In the genomic region with DNA sequence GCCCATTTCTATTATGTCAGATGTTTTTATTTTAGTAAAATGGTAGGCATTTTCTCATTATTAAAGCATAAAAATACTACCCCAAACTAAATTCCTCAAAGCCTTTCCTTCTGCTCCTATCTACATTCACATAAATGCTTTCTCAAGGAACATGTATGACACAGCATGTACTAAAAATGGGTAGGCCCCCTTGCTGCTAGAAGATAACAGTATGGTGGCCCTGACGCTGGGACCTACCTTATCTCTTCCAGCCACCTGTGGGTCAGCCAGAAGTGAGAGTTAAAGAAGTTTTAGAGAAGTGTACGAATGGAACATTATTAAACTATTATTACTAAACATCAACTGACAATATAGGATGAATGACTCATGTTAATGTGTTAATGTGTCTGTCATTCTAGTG, we compare ENCODE assay signal across 20 mouse cellular contexts. TPM values are rescaled to one million over a fixed set of nuclear protein-coding genes. Genes with fewer than 3 reads are reported as not detected.
DNase-seq lines count a peak whose midpoint lies in the region; ATAC-seq lines count a peak whose summit lies in the region.
"Had no signal": no experiment of that assay in that cellular context is flagged by ENCODE, and none has a peak within 500 bp of the region (broad histone marks: within the 10 kb centered on the region; RNA-seq: fewer than 3 reads in every experiment).

No protein-coding gene starts in this region.

- H3K4me3 ChIP-seq in liver, embryonic 15.5 days (replicated peaks): no peak overlapping the region
- H3K4me3 ChIP-seq: forebrain, embryonic 13.5 days; limb, embryonic 10.5 days; lung, embryonic 15.5 days; midbrain, embryonic 15.5 days had no signal

- 8% methylated on average over 2 of the region's 2 CpGs for WGBS in liver, embryonic 15.5 days (ENCODE audit: insufficient replicate concordance)

- peaks cover 84% of the 10 kb centered on the region for H3K4me1 ChIP-seq in liver, embryonic 15.5 days (replicated peaks)
- H3K4me1 ChIP-seq: forebrain, embryonic 13.5 days; limb, embryonic 10.5 days; midbrain, embryonic 15.5 days had no signal

- no peak overlapping the region for H3K9ac ChIP-seq in liver, embryonic 15.5 days
- H3K9ac ChIP-seq: forebrain, embryonic 13.5 days; hindbrain, embryonic 14.5 days; lung, embryonic 15.5 days; midbrain, embryonic 15.5 days had no signal

- peak; percentile 89 for ATAC-seq in erythroblast, adult 5-6 weeks (replicated peaks; ENCODE audit: low FRiP score, poor library complexity, severe bottlenecking)
- ATAC-seq in liver, embryonic 15.5 days (ENCODE audit: insufficient read depth): peak; percentile 88
- ATAC-seq: forebrain, embryonic 13.5 days; midbrain, embryonic 15.5 days had no signal

- H3K9me3 ChIP-seq in liver, embryonic 15.5 days (replicated peaks): no peaks in the 10 kb centered on the region
- H3K9me3 ChIP-seq: forebrain, embryonic 13.5 days; limb, embryonic 10.5 days; lung, embryonic 15.5 days; midbrain, embryonic 15.5 days had no signal

- H3K36me3 ChIP-seq in liver, embryonic 15.5 days (replicated peaks): peaks cover 30% of the 10 kb centered on the region

- no peaks in the 10 kb centered on the region for H3K27me3 ChIP-seq in liver, embryonic 15.5 days
- H3K27me3 ChIP-seq: lung, embryonic 15.5 days; midbrain, embryonic 15.5 days had no signal

- peak overlapping the region; percentile 51; the same call in 1 of the 2 replicates for H3K4me2 ChIP-seq in liver, embryonic 15.5 days
- H3K4me2 ChIP-seq: forebrain, embryonic 13.5 days; hindbrain, embryonic 14.5 days; lung, embryonic 15.5 days; midbrain, embryonic 15.5 days had no signal

- peak; percentile 43 for DNase-seq in spleen, adult 12 weeks (ENCODE audit: low spot score)
- no peak for DNase-seq in spleen, adult 18-20 months
- DNase-seq in ovary, postnatal 10 days (ENCODE audit: low spot score): no peak
- no peak for DNase-seq in right cerebral cortex, postnatal 36 days (ENCODE audit: low spot score in 2 of 2)
- DNase-seq in urinary bladder, adult 2 months (ENCODE audit: low spot score): no peak
- DNase-seq: cerebellum, postnatal 10 days; kidney, adult 18-20 months; kidney, postnatal 4 days; thymus, adult 18-20 months had no signal

- peak overlapping the region; percentile 96 for H3K27ac ChIP-seq in liver, embryonic 15.5 days (replicated peaks)
- H3K27ac ChIP-seq: forebrain, embryonic 13.5 days; hindbrain, embryonic 14.5 days; limb, embryonic 10.5 days; lung, embryonic 15.5 days; midbrain, embryonic 15.5 days had no signal

RNA-seq across cellular contexts. Expression of a gene that starts 8.1 kb away (rescaled TPM):
- 491 and 663 TPM in 2 replicates for total RNA-seq in erythroblast, adult 5-6 weeks (2015; ENCODE audit: low replicate concordance)
- 744 and 752 TPM in 2 replicates for total RNA-seq in erythroblast, adult 5-6 weeks (2017; ENCODE audit: low replicate concordance)
- polyA plus RNA-seq in liver, embryonic 15.5 days (2015; fragmentation: Nextera tagmentation; extraction: Ambion mirVana): 15.3 and 17.7 TPM in 2 replicates
- 31.6 and 44.1 TPM in 2 replicates for polyA plus RNA-seq in urinary bladder, adult 2 months (2012; rRNA removed)

RNA-seq across cellular contexts. Expression of a gene that starts 9.7 kb away (rescaled TPM):
- total RNA-seq in erythroblast, adult 5-6 weeks (2015; ENCODE audit: low replicate concordance): 22.5 and 24.5 TPM in 2 replicates
- total RNA-seq in erythroblast, adult 5-6 weeks (2017; ENCODE audit: low replicate concordance): 14.1 and 19.1 TPM in 2 replicates
- polyA plus RNA-seq in liver, embryonic 15.5 days (2015; fragmentation: Nextera tagmentation; extraction: Ambion mirVana): 29.7 and 31.9 TPM in 2 replicates
- polyA plus RNA-seq in urinary bladder, adult 2 months (2012; rRNA removed): 7.5 and 8.1 TPM in 2 replicates

RNA-seq across cellular contexts. Expression of a gene that starts 9.8 kb away (rescaled TPM):
- total RNA-seq in erythroblast, adult 5-6 weeks (2015; ENCODE audit: low replicate concordance): 56.9 and 81.1 TPM in 2 replicates
- total RNA-seq in erythroblast, adult 5-6 weeks (2017; ENCODE audit: low replicate concordance): 82.4 and 103 TPM in 2 replicates
- 13.0 and 15.4 TPM in 2 replicates for polyA plus RNA-seq in liver, embryonic 15.5 days (2015; fragmentation: Nextera tagmentation; extraction: Ambion mirVana)
- 20.5 and 22.3 TPM in 2 replicates for polyA plus RNA-seq in urinary bladder, adult 2 months (2012; rRNA removed)

RNA-seq across cellular contexts. Expression of a gene that starts 9.9 kb away (rescaled TPM):
- total RNA-seq in erythroblast, adult 5-6 weeks (2015; ENCODE audit: low replicate concordance): 11.5 and 30.2 TPM in 2 replicates
- 4.9 and 28.2 TPM in 2 replicates for total RNA-seq in erythroblast, adult 5-6 weeks (2017; ENCODE audit: low replicate concordance)
- 1.1 and 1.2 TPM in 2 replicates for polyA plus RNA-seq in liver, embryonic 15.5 days (2015; fragmentation: Nextera tagmentation; extraction: Ambion mirVana)
- 0.06 and 0.34 TPM in 2 replicates for polyA plus RNA-seq in urinary bladder, adult 2 months (2012; rRNA removed)
- polyA plus RNA-seq: embryonic facial prominence, embryonic 11.5 days; forebrain, embryonic 13.5 days; small intestine, adult 2 months had no signal

RNA-seq across cellular contexts. Expression of a gene that starts 32.9 kb away (rescaled TPM):
- total RNA-seq in erythroblast, adult 5-6 weeks (2015; ENCODE audit: low replicate concordance): 26.8 and 28.8 TPM in 2 replicates
- 38.9 and 50.0 TPM in 2 replicates for total RNA-seq in erythroblast, adult 5-6 weeks (2017; ENCODE audit: low replicate concordance)
- 1.5 TPM in 2 replicates for polyA plus RNA-seq in liver, embryonic 15.5 days (2015; fragmentation: Nextera tagmentation; extraction: Ambion mirVana)
- polyA plus RNA-seq in urinary bladder, adult 2 months (2012; rRNA removed): 0.18 and 0.19 TPM in 2 replicates
- total RNA-seq: adrenal gland, adult 18-20 months had no signal
- polyA plus RNA-seq: embryonic facial prominence, embryonic 11.5 days; neural tube, embryonic 11.5 days had no signal
